Mouse (Mus musculus): Measurements from ENCODE around the gene Bicc1. TPM values are rescaled to one million over a fixed set of nuclear protein-coding genes. Genes with fewer than 3 reads are reported as not detected.

The Bicc1 gene
- polyA plus RNA-seq, 1 experiment, result 3.1 TPM

DNA sequence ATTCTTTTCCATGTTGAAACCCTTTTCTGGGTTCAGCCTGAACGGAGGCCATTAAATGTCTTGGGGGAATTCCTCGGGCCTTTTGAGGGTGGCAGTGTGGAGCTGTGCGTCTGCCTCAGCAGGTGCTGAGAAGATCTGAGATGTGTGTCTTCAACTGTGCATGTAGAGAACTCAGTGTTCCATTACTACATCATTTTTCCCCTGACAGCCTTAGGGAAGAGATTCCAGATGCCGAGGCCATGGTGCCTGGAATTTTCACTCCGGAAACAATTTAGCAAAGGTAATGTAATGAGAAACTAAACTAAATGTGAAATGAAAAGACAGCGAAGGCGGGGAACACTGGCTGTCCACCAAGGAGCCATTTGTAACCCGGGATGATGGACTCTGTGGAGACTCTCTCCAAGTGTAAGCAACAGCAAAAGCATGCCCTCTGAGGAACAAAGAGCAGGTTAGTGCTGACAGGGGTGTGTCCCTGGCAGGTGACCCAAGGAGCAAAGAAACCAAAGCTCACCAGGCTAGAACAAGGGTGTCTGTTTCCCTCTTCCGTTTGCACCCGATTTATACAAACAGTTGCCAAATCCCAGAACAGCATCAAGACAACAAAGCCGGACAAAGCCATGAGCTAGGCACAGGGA is 176.3 kb downstream of the Bicc1 start:
- H3K27me3 ChIP-seq (ENCODE audit: control insufficient read depth, insufficient read depth, low read length), result no peaks in the 10 kb centered on the region
- WGBS, result 69% methylated on average over 11 of the region's 11 CpGs
- H3K27ac ChIP-seq (ENCODE audit: insufficient read depth, low read depth, low read length), result no peak overlapping the region
- no peaks in the 10 kb centered on the region for H3K4me1 ChIP-seq (ENCODE audit: control insufficient read depth, insufficient read depth, insufficient read length, low read length)
- H3K36me3 ChIP-seq (ENCODE audit: control insufficient read depth, insufficient read depth, low read length), result no peaks in the 10 kb centered on the region
- H3K4me3 ChIP-seq (ENCODE audit: low read depth, low read length), result no peak overlapping the region
- no peak for TF ChIP-seq CTCF (IDR thresholded peaks at IDR 0.05; ENCODE audit: extremely low read depth, insufficient read length, insufficient replicate concordance, low read depth, low read length)

DNA sequence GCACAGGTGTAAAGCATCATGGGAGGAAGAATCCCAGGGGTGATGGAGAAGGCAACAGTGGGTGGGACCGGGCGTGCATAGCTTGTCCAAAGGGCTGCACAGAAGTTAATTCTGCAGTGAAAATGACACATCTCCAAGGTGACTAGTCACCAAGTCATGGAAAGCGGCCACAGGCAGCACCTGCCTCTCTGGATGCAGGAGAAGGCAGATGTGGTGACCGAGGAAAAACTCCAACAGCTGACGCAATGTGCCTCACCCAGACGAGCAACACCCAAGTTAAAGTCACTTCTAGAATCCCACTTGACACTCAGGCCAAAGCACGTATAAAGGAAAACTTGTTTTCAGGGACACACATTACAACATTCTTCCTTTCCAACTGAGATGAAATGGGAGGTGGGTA is 177.3 kb downstream of the Bicc1 start:
- Histone ChIP-seq H3K27me3 (ENCODE audit: control insufficient read depth, insufficient read depth, low read length) (no peaks in the 10 kb centered on the region), H3K4me1 (ENCODE audit: control insufficient read depth, insufficient read depth, insufficient read length, low read length) (no peaks in the 10 kb centered on the region), H3K36me3 (ENCODE audit: control insufficient read depth, insufficient read depth, low read length) (no peaks in the 10 kb centered on the region), H3K4me3 (ENCODE audit: low read depth, low read length) (no peak overlapping the region), H3K27ac (ENCODE audit: insufficient read depth, low read depth, low read length) (no peak overlapping the region)
- no peak for TF ChIP-seq CTCF (IDR thresholded peaks at IDR 0.05; ENCODE audit: extremely low read depth, insufficient read length, insufficient replicate concordance, low read depth, low read length)
- no peak for TF ChIP-seq POLR2A (IDR thresholded peaks at IDR 0.05; ENCODE audit: low read depth, low read length)
- WGBS, result 88% methylated on average over 7 of the region's 7 CpGs

DNA sequence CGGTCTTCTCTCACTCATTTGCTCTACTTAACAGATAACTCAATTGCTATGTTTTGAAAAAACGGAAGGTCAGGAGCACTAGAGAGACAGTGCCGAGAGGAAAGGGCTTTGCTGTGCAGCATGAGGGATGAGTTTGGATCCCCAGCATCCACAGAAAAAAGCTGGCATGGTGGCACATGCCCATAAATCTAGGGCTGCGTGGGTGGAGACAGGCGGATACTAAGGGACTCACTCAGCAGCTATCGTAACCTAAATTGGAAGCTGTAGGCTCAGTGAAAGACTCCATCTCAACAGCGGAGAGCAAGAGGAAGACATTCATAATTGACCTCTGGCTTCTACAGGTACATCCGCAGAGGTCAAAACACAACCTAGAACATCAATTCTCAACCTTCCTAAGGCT is 179.8 kb downstream of the Bicc1 start:
- TF ChIP-seq POLR2A (IDR thresholded peaks at IDR 0.05; ENCODE audit: low read depth, low read length) (no peak), CTCF (IDR thresholded peaks at IDR 0.05; ENCODE audit: extremely low read depth, insufficient read length, insufficient replicate concordance, low read depth, low read length) (no peak)
- Histone ChIP-seq H3K27ac (ENCODE audit: insufficient read depth, low read depth, low read length) (no peak overlapping the region), H3K4me3 (ENCODE audit: low read depth, low read length) (no peak overlapping the region), H3K4me1 (ENCODE audit: control insufficient read depth, insufficient read depth, insufficient read length, low read length) (no peaks in the 10 kb centered on the region), H3K27me3 (ENCODE audit: control insufficient read depth, insufficient read depth, low read length) (no peaks in the 10 kb centered on the region), H3K36me3 (ENCODE audit: control insufficient read depth, insufficient read depth, low read length) (no peaks in the 10 kb centered on the region)
- WGBS, result 93% methylated on average over 8 of the region's 8 CpGs

DNA sequence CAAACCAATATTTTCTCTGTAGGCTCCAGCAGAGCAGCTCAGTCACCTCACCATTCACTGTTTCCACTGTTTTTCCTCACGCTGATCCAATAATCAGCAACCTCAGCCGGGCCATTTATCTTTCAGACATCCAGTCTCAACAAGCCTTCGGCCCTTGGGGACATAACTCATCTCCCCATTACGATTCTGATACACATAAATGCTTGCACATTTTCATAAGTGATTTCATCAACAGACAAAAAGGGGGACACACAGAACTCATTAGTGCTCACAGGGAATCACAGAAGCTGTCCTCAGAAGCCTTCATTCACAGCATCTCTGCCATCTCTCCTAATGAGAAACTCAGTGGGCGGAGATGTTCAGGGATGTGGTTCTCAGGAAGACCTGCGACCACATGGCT is 182.4 kb downstream of the Bicc1 start:
- WGBS, result 75% methylated on average over 6 of the region's 6 CpGs
- no peaks in the 10 kb centered on the region for H3K36me3 ChIP-seq (ENCODE audit: control insufficient read depth, insufficient read depth, low read length)

DNA sequence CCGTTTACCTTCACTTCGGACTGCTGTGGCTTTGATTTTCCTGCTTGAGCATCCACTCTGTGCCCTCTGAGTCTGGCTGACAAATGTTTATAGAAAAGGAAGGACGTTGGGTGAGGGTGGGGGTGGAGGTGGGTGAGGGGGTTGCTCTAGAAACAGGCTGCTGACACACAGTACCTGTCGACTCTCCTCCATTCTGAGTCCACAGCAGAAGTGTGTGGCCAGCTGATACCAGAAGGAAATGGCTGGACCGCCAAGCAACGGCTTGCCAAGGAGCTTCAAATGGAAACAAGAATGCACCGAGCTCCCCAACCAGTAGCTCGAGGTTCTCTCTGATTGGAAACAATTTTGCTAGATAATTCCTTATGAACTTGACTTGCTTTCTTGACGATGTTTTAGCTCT is 182.9 kb downstream of the Bicc1 start:
- Histone ChIP-seq H3K27me3 (ENCODE audit: control insufficient read depth, insufficient read depth, low read length) (no peaks in the 10 kb centered on the region), H3K4me1 (ENCODE audit: control insufficient read depth, insufficient read depth, insufficient read length, low read length) (no peaks in the 10 kb centered on the region), H3K4me3 (ENCODE audit: low read depth, low read length) (no peak overlapping the region), H3K36me3 (ENCODE audit: control insufficient read depth, insufficient read depth, low read length) (no peaks in the 10 kb centered on the region), H3K27ac (ENCODE audit: insufficient read depth, low read depth, low read length) (no peak overlapping the region)
- no peak for TF ChIP-seq POLR2A (IDR thresholded peaks at IDR 0.05; ENCODE audit: low read depth, low read length)
- TF ChIP-seq CTCF (IDR thresholded peaks at IDR 0.05; ENCODE audit: extremely low read depth, insufficient read length, insufficient replicate concordance, low read depth, low read length), result no peak
- WGBS, result 63% methylated on average over 9 of the region's 9 CpGs

More for the DNA sequence above, 182.4 kb downstream of the Bicc1 start:
- TF ChIP-seq CTCF (IDR thresholded peaks at IDR 0.05; ENCODE audit: extremely low read depth, insufficient read length, insufficient replicate concordance, low read depth, low read length) (no peak), POLR2A (IDR thresholded peaks at IDR 0.05; ENCODE audit: low read depth, low read length) (no peak)
- H3K4me1 ChIP-seq (ENCODE audit: control insufficient read depth, insufficient read depth, insufficient read length, low read length), result no peaks in the 10 kb centered on the region
- H3K27me3 ChIP-seq (ENCODE audit: control insufficient read depth, insufficient read depth, low read length), result no peaks in the 10 kb centered on the region
- no peak overlapping the region for H3K27ac ChIP-seq (ENCODE audit: insufficient read depth, low read depth, low read length)
- no peak overlapping the region for H3K4me3 ChIP-seq (ENCODE audit: low read depth, low read length)

DNA sequence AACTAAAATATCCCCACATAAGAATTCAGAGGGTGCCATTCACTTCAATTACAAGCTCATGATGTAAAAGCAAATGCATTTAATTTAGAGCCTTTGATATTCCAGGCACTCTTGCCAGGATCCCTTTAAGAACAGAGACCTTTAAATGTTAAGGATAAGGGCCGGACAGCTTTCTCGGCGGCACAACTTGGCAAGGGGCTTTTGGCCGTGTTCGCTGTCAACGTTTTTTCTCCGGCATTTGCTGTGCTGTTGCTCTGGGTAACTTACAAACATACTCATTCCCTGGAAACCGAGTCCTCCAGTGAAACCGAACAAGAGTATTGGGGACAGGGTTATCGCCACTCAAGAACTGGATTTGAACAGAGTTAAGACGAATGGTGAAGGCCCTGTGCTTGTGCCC is 188.3 kb downstream of the Bicc1 start:
- Histone ChIP-seq H3K27ac (ENCODE audit: insufficient read depth, low read depth, low read length) (no peak overlapping the region), H3K36me3 (ENCODE audit: control insufficient read depth, insufficient read depth, low read length) (no peaks in the 10 kb centered on the region)
- WGBS, result 85% methylated on average over 11 of the region's 11 CpGs

DNA sequence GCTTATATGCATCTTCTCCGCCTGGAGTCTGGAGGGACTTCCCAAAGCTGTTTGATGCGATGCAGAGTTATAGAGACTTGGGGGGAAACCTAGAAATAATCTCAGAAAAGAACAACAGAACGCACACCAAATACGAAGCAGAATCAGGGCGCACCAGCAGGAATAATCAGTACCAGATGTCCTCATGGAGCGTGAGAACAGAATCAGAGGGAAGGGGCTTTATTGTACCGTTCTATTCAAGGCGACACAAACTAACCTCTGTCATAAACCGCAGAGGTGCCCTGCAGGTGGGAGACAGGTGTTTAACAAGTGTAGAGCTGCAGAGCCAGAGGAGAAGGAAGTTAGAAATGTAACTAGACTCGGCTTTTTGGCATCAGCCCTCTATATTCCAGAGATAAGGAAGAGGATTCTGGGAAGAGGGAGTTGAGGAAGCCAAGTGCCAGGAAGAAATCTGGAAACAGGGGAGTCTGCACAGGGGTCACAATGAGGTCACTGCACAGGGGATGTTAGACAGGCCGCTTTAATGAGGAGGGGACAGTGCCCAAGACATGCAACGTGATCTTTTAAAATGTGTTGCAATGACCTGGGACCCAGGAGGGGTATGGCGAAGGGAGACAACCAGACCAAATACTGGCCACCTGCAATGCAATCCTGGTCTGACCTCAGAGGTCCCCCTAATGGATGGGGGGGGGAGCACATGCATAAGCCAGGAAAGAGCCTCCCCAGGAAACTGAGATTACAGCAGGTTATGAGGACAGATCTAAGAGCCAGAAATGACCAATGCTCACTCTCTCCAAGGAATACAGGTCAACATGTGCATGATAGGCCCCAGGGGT is 190.4 kb downstream of the Bicc1 start:
- no peak overlapping the region for H3K4me3 ChIP-seq (ENCODE audit: low read depth, low read length)
- H3K36me3 ChIP-seq (ENCODE audit: control insufficient read depth, insufficient read depth, low read length), result no peaks in the 10 kb centered on the region
- no peak overlapping the region for H3K27ac ChIP-seq (ENCODE audit: insufficient read depth, low read depth, low read length)
- H3K4me1 ChIP-seq (ENCODE audit: control insufficient read depth, insufficient read depth, insufficient read length, low read length), result no peaks in the 10 kb centered on the region
- TF ChIP-seq POLR2A (IDR thresholded peaks at IDR 0.05; ENCODE audit: low read depth, low read length), result no peak
- no peak for TF ChIP-seq CTCF (IDR thresholded peaks at IDR 0.05; ENCODE audit: extremely low read depth, insufficient read length, insufficient replicate concordance, low read depth, low read length)
- WGBS, result 68% methylated on average over 13 of the region's 13 CpGs
- H3K27me3 ChIP-seq (ENCODE audit: control insufficient read depth, insufficient read depth, low read length), result no peaks in the 10 kb centered on the region

More for the DNA sequence above, 188.3 kb downstream of the Bicc1 start:
- Histone ChIP-seq H3K27me3 (ENCODE audit: control insufficient read depth, insufficient read depth, low read length) (no peaks in the 10 kb centered on the region), H3K4me3 (ENCODE audit: low read depth, low read length) (no peak overlapping the region), H3K4me1 (ENCODE audit: control insufficient read depth, insufficient read depth, insufficient read length, low read length) (no peaks in the 10 kb centered on the region)
- TF ChIP-seq CTCF (IDR thresholded peaks at IDR 0.05; ENCODE audit: extremely low read depth, insufficient read length, insufficient replicate concordance, low read depth, low read length) (no peak), POLR2A (IDR thresholded peaks at IDR 0.05; ENCODE audit: low read depth, low read length) (no peak)
